Mouse (Mus musculus) forebrain, embryonic 14.5 days (tissue): ENCODE data around the gene Ifna2. TPM values are rescaled to one million over a fixed set of nuclear protein-coding genes. Genes with fewer than 3 reads are reported as not detected.

ENCODE experiments used
- ATAC-seq: fragments of 200-750 bp; cut with Nextera tagmentation; 2 replicates; pipeline ENCODE4 v1.8.0; 2017; ENCODE audit warnings: mild to moderate bottlenecking, moderate library complexity
- DNase-seq: peaks from one replicate; pipeline ENCODE4 v3.0.0-alpha.2; 2015; ENCODE audit warnings: low spot score
- H3K27ac ChIP-seq: fragments of 300-500 bp; sonication (generic); 2 replicates; pipeline ENCODE4 v1.5.1; 2014; ENCODE audit warnings: low read depth, mild to moderate bottlenecking, control low read depth, low read length, moderate library complexity
- H3K27me3 ChIP-seq: fragments of 300-500 bp; sonication (generic); replicated peaks from 2 replicates; pipeline ENCODE4 v1.6.1; 2014; ENCODE audit warnings: low read length, control low read depth, mixed read lengths; ENCODE audit not compliant: control insufficient read depth, insufficient read depth
- H3K36me3 ChIP-seq: fragments of 300-500 bp; sonication (generic); 2 replicates; pipeline ENCODE4 v1.6.1; 2014; ENCODE audit warnings: low read length, control low read depth; ENCODE audit not compliant: control insufficient read depth, insufficient read depth
- H3K4me1 ChIP-seq: fragments of 300-500 bp; sonication (generic); 2 replicates; pipeline ENCODE4 v1.6.1; 2014; ENCODE audit warnings: antibody characterized with exemption, low read length, control low read depth; ENCODE audit not compliant: control insufficient read depth, insufficient read depth
- H3K4me2 ChIP-seq: fragments of 300-500 bp; sonication (generic); 2 replicates; pipeline ENCODE4 v1.6.1; 2014; ENCODE audit warnings: mild to moderate bottlenecking, control low read depth, low read length
- H3K4me3 ChIP-seq: fragments of 300-500 bp; sonication (generic); 2 replicates; pipeline ENCODE4 v1.5.1; 2014; ENCODE audit warnings: low read depth, low read length, control low read depth
- H3K9ac ChIP-seq: fragments of 300-500 bp; sonication (generic); 2 replicates; pipeline ENCODE4 v1.6.1; 2014; ENCODE audit warnings: mild to moderate bottlenecking, low read length, control low read depth, moderate library complexity
- H3K9me3 ChIP-seq: fragments of 300-500 bp; sonication (generic); replicated peaks from 2 replicates; pipeline ENCODE4 v1.6.1; 2016; ENCODE audit warnings: low read length, control low read depth, mixed read lengths; ENCODE audit not compliant: control insufficient read depth
- WGBS: fragments of 180-500 bp; shearing (Covaris S2); extraction: QIAGEN DNeasy Blood & Tissue Kit; methylation state at CpG from one replicate; pipeline ENCODE4 v1.1.7; 2014; 5-methylcytosine and 5-hydroxymethylcytosine counted together
- polyA plus RNA-seq: library from polyadenylated mRNA; unstranded; fragments of >200 nt; fragmentation: Nextera tagmentation; extraction: Ambion mirVana; gene quantifications from 2 replicates; pipeline ENCODE4 v1.2.1, GENCODE M21; 2014

Gene Ifna2
- polyA plus RNA-seq, 1 experiment from 2014 or later, result not detected

DNA sequence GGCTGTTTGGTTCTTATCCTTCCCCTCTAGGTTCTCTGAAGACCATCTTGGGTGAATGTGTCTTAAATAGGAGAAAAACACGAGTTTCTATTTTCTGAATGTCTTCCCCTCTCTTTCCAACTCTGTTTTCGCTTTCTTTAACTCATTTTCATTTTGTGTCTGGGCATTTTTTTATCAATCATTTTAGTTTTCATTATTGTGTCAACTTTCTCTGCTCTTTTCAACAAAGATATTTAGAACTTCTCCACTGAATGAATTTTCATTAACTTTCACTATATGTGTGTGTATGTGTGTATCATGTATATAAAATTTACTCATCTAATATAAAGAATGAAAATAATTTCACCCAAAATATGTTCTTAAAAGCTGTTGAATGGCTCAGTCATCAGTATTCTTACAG lies 7.5 kb upstream of the Ifna2 start, which contains the start of gene Ifnab:
Gene Ifnab (minus strand): TSS at position 101 of the 400 bp plus-strand sequence.
- ATAC-seq (no peak), DNase-seq (no peak)
- no peak within 1 kb of the TSS for H3K4me3 ChIP-seq
- H3K4me1 ChIP-seq, result no peaks in the 10 kb centered on the region
- no peak within 1 kb of the TSS for H3K4me2 ChIP-seq
- WGBS, result 66% methylated on average over 2 of the region's 2 CpGs
- H3K36me3 ChIP-seq, result no peaks in the 10 kb centered on the region
- H3K9me3 ChIP-seq, result no peaks in the 10 kb centered on the region
- H3K27me3 ChIP-seq, result no peaks in the 10 kb centered on the region
- no peak within 1 kb of the TSS for H3K27ac ChIP-seq
- H3K9ac ChIP-seq, result no peak within 1 kb of the TSS

DNA sequence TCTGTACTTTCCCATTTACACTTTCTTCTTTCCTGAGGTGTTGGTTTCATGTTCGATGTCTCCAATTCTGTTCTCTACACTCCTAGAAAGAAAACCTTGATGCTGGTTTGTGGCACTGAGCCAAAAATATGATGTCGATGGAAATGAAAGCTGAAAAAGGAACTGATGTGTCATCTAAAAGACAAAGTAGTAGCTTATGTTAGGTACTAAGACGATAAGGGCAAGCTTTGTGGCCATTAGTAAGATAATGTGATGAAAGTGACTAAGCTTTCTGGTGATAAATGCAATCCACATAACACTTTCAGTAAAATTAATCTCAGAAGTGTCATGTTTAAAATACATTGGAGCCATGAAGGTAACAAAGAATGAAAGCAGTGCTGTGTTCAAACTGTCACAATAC lies 2.4 kb downstream of the Ifna2 start:
- Histone ChIP-seq H3K4me1 (no peaks in the 10 kb centered on the region), H3K27me3 (no peaks in the 10 kb centered on the region), H3K4me2 (no peak overlapping the region), H3K9me3 (no peaks in the 10 kb centered on the region), H3K4me3 (no peak overlapping the region), H3K36me3 (no peaks in the 10 kb centered on the region), H3K9ac (no peak overlapping the region), H3K27ac (no peak overlapping the region)
- DNase-seq, result no peak
- no peak for ATAC-seq
- WGBS, result 83% methylated on average over 3 of the region's 3 CpGs

DNA sequence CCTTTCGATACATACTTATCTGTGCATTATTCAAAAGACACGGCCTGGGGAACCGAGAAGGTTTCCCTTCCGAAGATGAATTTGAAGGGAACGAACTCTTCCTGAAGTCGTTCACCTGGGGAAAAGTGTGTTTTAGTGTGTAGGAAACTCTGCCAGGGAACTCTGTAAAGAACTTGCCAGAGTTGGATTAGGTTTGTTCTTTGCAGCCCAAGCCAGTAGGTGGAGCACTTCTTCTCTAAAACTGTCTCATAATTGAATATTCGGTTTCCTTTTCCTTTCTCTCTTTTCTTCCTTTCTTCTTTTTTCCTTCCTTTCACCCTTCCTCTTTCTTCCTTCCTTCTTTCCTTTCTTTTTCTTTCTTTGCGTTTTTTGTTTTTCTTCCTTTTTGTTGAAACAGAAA lies 3.4 kb downstream of the Ifna2 start:
- WGBS, result 53% methylated on average over 8 of the region's 8 CpGs
- H3K27me3 ChIP-seq, result no peaks in the 10 kb centered on the region

DNA sequence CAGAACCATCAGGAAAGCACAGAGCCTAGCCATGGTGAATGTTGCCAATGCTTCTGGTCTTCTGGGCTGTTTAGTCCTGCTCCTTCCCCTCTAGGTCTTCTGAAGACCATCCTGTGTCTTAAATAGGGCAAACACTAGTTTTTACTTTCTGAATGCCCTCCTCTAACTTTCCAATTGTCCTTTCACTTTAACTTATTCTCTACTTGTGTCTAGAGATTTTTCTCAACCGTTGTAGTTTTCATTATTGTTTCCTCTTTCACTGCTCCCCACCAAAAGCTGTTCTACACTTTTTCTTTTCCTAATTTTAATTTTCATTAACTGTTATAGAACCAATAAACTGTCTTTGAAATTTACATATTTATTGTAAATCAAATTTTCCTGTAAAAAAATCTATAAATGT lies 6.9 kb downstream of the Ifna2 start, which contains the start of gene Ifna16:
Gene Ifna16 (minus strand): TSS at position 101 of the 400 bp plus-strand sequence.
- no peak for DNase-seq
- 90% methylated on average over 1 of the region's 1 CpGs for WGBS
- H3K4me3 ChIP-seq, result no peak within 1 kb of the TSS
- no peak within 1 kb of the TSS for H3K4me2 ChIP-seq
- ATAC-seq, result no peak
- H3K9me3 ChIP-seq, result no peaks in the 10 kb centered on the region
- no peak within 1 kb of the TSS for H3K27ac ChIP-seq
- H3K9ac ChIP-seq, result no peak within 1 kb of the TSS
- H3K27me3 ChIP-seq, result no peaks in the 10 kb centered on the region
- no peaks in the 10 kb centered on the region for H3K4me1 ChIP-seq
- no peaks in the 10 kb centered on the region for H3K36me3 ChIP-seq

More for the DNA sequence above, 3.4 kb downstream of the Ifna2 start:
- Histone ChIP-seq H3K27ac (no peak overlapping the region), H3K9me3 (no peaks in the 10 kb centered on the region), H3K36me3 (no peaks in the 10 kb centered on the region), H3K4me3 (no peak overlapping the region), H3K4me1 (no peaks in the 10 kb centered on the region), H3K9ac (no peak overlapping the region), H3K4me2 (no peak overlapping the region)
- ATAC-seq, result no peak
- peak; percentile 64 for DNase-seq

DNA sequence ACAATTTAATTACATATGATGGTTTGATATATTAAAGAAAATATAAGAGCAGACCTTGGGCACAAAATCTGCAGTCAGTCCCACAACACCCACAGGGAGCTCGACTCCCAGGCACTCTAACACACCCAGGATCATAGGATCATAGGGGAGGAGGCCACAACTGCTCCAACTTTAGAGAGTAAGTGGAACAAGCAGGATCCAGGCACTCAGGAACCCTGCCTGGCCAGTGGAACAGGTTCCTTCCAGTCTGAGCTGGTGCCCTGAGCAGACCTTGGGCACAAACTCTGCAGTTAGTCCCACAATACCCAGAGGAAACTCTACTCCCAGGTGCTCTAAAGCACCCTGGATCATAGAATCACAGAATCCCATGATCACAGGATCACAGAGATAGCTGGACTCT lies 28.3 kb downstream of the Ifna2 start:
- H3K4me2 ChIP-seq, result no peak overlapping the region
- no peak overlapping the region for H3K9ac ChIP-seq
- ATAC-seq (no peak), DNase-seq (no peak)
- H3K4me1 ChIP-seq, result no peaks in the 10 kb centered on the region
- no peaks in the 10 kb centered on the region for H3K36me3 ChIP-seq
- no peak overlapping the region for H3K27ac ChIP-seq
- no peak overlapping the region for H3K4me3 ChIP-seq
- H3K27me3 ChIP-seq, result no peaks in the 10 kb centered on the region
- no peaks in the 10 kb centered on the region for H3K9me3 ChIP-seq
- 52% methylated on average over 1 of the region's 1 CpGs for WGBS

DNA sequence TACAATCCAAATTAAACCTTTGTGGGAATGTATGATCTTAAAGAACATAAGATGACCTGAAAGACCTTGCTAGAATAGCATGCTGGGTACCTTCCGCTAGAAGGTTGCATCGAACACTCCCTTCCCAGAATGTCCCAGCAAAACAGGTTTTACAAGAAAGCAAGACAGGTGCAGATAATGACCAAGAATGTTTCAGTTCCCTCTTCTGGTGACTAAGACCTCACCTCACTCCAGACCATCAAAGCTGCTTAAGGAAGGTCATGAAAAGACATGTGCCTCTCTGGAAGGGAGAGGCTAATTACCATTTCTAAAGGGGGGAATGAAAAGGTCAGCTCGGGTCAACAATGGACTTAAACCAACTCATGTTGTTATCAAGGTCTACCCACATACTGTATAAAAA lies 30.1 kb downstream of the Ifna2 start:
- 70% methylated on average over 3 of the region's 3 CpGs for WGBS

DNA sequence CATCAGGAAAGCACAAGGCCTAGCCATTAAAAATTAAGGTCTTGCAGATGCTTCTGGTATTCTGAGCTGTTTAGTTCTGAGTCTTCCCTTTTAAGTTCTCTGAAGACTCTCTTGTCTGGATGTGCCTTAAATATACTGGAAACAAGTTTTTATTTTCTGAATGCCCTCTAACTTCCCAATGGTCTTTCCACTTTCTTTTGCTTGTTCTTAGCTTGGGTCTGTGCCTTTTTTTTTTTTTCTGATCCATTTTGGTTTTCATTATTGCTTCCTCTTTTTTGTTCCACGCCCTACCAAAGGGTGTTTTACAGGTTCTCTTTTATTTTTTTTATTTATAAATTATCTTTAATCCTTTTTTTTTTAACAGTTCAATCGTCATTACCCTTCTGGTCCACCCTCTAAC lies 39.4 kb downstream of the Ifna2 start, which contains the start of gene Ifna13:
Gene Ifna13 (minus strand): TSS at position 101 of the 400 bp plus-strand sequence.
- no peaks in the 10 kb centered on the region for H3K36me3 ChIP-seq
- H3K9me3 ChIP-seq, result no peaks in the 10 kb centered on the region
- no peak within 1 kb of the TSS for H3K9ac ChIP-seq
- H3K27ac ChIP-seq, result no peak within 1 kb of the TSS
- DNase-seq (no peak), ATAC-seq (no peak)
- H3K4me1 ChIP-seq, result no peaks in the 10 kb centered on the region
- H3K27me3 ChIP-seq, result no peaks in the 10 kb centered on the region
- H3K4me2 ChIP-seq, result no peak within 1 kb of the TSS
- 49% methylated on average over 2 of the region's 2 CpGs for whole genome bisulfite sequencing
- no peak within 1 kb of the TSS for H3K4me3 ChIP-seq

More for the DNA sequence above, 30.1 kb downstream of the Ifna2 start:
- Histone ChIP-seq H3K36me3 (no peaks in the 10 kb centered on the region), H3K27ac (no peak overlapping the region), H3K4me3 (no peak overlapping the region), H3K4me1 (no peaks in the 10 kb centered on the region), H3K9ac (no peak overlapping the region), H3K4me2 (no peak overlapping the region), H3K9me3 (no peaks in the 10 kb centered on the region), H3K27me3 (no peaks in the 10 kb centered on the region)
- no peak for DNase-seq
- ATAC-seq, result no peak

DNA sequence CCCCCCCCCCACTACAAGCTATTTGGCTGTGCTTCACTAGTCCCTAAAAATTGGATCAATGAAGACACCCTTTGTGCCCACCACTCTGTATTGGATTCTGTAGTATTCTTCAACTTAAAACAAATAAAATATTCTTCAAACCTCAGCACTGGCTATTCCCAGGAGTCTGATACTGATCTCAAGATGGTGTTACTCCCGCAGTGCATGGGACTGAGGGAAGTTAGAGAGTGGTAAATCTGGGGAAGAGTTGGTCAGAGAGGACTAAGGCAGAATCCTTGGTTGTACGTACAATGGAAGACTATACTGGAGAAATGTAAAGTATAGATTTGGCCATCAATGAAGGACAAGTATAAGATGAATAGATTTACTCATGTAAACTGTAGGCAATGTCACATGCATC lies 41.2 kb downstream of the Ifna2 start:
- H3K4me2 ChIP-seq, result no peak overlapping the region
- DNase-seq (peak; percentile 11), ATAC-seq (no peak)
- no peak overlapping the region for H3K4me3 ChIP-seq
- H3K27me3 ChIP-seq, result no peaks in the 10 kb centered on the region
- H3K9ac ChIP-seq, result no peak overlapping the region
- no peaks in the 10 kb centered on the region for H3K36me3 ChIP-seq
- no peak overlapping the region for H3K27ac ChIP-seq
- H3K9me3 ChIP-seq, result no peaks in the 10 kb centered on the region
- H3K4me1 ChIP-seq, result no peaks in the 10 kb centered on the region
- 35% methylated on average over 2 of the region's 2 CpGs for WGBS

DNA sequence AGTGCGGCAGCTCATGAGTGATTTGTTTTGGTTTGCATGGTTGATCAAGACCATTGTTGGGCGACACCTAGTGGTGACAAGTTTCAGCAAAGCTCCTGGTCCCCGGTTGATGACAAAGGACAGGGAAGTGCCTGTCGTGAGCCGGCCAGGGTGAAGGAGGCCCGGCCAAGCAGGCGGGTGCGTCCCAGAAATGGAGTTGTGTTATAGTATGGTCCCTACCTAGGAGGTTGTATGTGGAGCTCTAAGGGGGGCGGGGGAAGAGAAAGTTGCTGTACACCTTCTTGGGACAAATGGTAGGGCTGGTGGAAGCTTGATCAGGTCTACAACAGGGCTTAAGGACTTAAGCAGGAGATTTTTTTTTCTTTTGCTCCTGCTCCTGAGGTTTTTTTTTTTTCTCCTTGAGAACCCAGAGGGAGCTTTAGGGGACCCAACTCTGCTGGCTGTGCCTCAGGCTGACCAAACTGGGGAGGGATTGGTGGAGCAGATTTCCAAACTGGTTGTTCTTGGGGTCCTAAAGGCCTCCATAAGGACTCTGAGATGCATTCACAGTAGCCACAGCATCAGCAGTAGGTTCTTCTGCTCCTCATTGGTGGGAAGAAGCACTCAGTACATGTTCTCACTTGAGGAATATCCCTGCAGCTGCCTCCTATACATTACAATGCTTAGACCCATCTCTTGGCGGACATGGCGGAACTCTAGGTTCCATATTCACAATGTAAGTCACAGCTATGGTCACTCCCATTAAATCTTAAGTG lies 42.5 kb downstream of the Ifna2 start:
- peak; percentile 94 for DNase-seq
- H3K36me3 ChIP-seq, result no peaks in the 10 kb centered on the region
- no peaks in the 10 kb centered on the region for H3K4me1 ChIP-seq
- peak overlapping the region; percentile 39; the same call in 1 of the 2 replicates for H3K4me2 ChIP-seq
- peak; percentile 93 for ATAC-seq
- no peaks in the 10 kb centered on the region for H3K27me3 ChIP-seq
- no peaks in the 10 kb centered on the region for H3K9me3 ChIP-seq
- H3K4me3 ChIP-seq, result peak overlapping the region; percentile 15; the same call in 1 of the 2 replicates
- no peak overlapping the region for H3K9ac ChIP-seq
- 13% methylated on average over 11 of the region's 11 CpGs for WGBS
- no peak overlapping the region for H3K27ac ChIP-seq
